Mouse (Mus musculus) spleen, adult 2 months (tissue): Measurements from ENCODE around the gene Lrrc27.

Experiments
- CTCF ChIP-seq: fragments of 200-500 bp; IDR thresholded peaks from 2 replicates; pipeline ENCODE4 v1.5.1; 2011; ENCODE audit warnings: mild to moderate bottlenecking, inconsistent platforms; ENCODE audit not compliant: insufficient read depth, insufficient read length, insufficient replicate concordance; ENCODE audit errors: extremely low read depth
- POLR2A ChIP-seq: fragments of 200-500 bp; IDR thresholded peaks from 2 replicates; pipeline ENCODE4 v1.6.1; 2011; ENCODE audit warnings: low read depth, low read length, inconsistent platforms

DNA sequence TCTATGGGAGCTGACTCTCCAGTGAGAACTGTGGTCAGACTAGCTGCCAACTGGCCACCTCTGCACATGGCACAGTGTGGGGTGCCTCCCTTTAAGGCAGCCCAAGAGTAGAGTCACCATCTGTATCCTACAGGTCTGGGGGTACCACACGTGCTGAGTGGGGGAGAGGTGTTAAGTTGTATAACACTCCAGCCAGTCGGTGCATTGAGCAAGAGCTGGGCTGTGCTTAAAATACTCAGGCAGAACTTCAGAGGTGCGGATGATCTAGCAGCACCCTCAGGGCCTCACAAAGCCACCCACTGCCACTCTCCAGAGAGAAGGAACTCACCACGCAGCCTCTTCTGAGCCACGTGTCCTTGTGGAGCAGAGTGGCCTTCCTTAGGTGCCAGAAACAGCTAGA, 48.4 kb upstream of the Lrrc27 start:
- TF ChIP-seq CTCF (no peak), POLR2A (no peak)
